Mouse (Mus musculus): ENCODE data around the gene B4galt5. TPM values are rescaled to one million over a fixed set of nuclear protein-coding genes. Genes with fewer than 3 reads are reported as not detected.
A peak's percentile ranks its signal among the peaks of the same experiment; 100 is the strongest.

Gene B4galt5
- polyA plus RNA-seq, 1 experiment from 2014 or later, result 10.1 TPM

GRCm38 (mm10) chr2:167309286-167309685 lies 39.7 kb downstream of the B4galt5 start:
- ATAC-seq (ENCODE audit: insufficient number of reproducible peaks, insufficient read depth, low FRiP score, low read depth), result no peak
- Histone ChIP-seq H3K4me1 (ENCODE audit: control insufficient read depth, insufficient read depth, low read length) (peaks cover 21% of the 10 kb centered on the region), H3K27me3 (ENCODE audit: control insufficient read depth, insufficient read depth, low read length) (no peaks in the 10 kb centered on the region), H3K4me3 (ENCODE audit: low read depth, low read length) (no peak overlapping the region), H3K9ac (replicated peaks; ENCODE audit: low read depth, low read length) (no peak overlapping the region), H3K4me2 (replicated peaks; ENCODE audit: low read depth, low read length) (no peak overlapping the region), H3K36me3 (ENCODE audit: control insufficient read depth, insufficient read depth, low read length) (peaks cover 9% of the 10 kb centered on the region; the same call in 1 of the 2 replicates), H3K27ac (ENCODE audit: low read length) (no peak overlapping the region), H3K9me3 (ENCODE audit: control insufficient read depth, low read depth, low read length) (no peaks in the 10 kb centered on the region)
- WGBS, result 86% methylated on average over 12 of the region's 12 CpGs

GRCm38 (mm10) chr2:167307716-167308115 lies 41.3 kb downstream of the B4galt5 start:
- no peak overlapping the region; the same call in 1 of the 2 replicates for H3K9ac ChIP-seq (replicated peaks; ENCODE audit: low read depth, low read length)

DNA sequence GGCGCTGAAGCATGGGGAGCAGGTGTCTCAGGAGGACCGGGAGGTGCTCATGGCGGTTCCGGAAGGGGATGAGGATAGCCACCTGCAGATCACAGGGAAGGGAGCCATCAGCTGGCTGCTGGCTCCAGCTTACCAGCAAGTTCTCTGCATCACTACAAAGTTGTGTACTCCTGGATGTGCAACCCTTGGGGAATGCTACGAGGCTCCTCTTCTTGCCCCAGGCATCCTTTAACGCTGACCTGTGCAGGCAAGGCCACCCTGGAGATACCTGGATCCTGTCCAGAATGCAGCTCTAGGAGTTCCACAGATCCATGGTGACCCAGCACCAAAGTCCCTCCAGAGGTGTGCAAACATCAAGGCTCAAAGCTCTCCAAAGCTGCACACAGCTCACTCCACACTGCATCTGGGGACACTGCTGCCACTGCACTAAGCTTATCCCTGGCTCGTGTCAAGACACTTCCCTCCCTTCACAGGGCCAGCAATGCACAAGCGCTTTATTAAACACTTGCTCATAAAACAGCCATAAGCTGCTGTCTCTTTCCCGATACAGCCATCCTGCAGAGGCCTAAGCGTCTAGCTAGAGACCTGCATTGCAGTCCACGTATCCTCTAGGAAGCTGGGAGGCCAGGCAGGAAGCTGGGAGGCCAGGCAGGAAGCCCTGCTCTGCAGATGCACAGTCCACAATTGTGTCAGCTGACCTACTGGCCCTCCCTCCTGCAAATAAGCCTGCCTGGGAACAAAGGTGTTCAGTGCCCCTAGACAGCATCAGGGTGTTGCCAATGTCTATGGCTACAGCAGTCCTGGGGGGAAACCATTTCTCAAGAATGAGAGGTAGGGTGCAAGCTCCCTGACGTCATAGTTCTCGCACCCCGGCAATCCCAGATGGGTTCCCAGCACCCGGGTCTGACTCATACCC lies 42.1 kb downstream of the B4galt5 start:
- peak; percentile 46; the same call in 1 of the 2 replicates for ATAC-seq (ENCODE audit: insufficient number of reproducible peaks, insufficient read depth, low FRiP score, low read depth)
- H3K4me1 ChIP-seq (ENCODE audit: control insufficient read depth, insufficient read depth, low read length), result peaks cover 13% of the 10 kb centered on the region
- no peak overlapping the region for H3K4me3 ChIP-seq (ENCODE audit: low read depth, low read length)
- no peak overlapping the region for H3K9ac ChIP-seq (replicated peaks; ENCODE audit: low read depth, low read length)
- H3K27me3 ChIP-seq (ENCODE audit: control insufficient read depth, insufficient read depth, low read length), result no peaks in the 10 kb centered on the region
- H3K36me3 ChIP-seq (ENCODE audit: control insufficient read depth, insufficient read depth, low read length), result peaks cover 12% of the 10 kb centered on the region
- peak overlapping the region; percentile 56; the same call in 1 of the 2 replicates for H3K27ac ChIP-seq (ENCODE audit: low read length)
- peak overlapping the region; percentile 26 for H3K4me2 ChIP-seq (replicated peaks; ENCODE audit: low read depth, low read length)
- no peaks in the 10 kb centered on the region for H3K9me3 ChIP-seq (ENCODE audit: control insufficient read depth, low read depth, low read length)
- 79% methylated on average over 15 of the region's 15 CpGs for WGBS

More at GRCm38 (mm10) chr2:167307716-167308115, 41.3 kb downstream of the B4galt5 start:
- ATAC-seq (ENCODE audit: insufficient number of reproducible peaks, insufficient read depth, low FRiP score, low read depth), result no peak
- Histone ChIP-seq H3K9me3 (ENCODE audit: control insufficient read depth, low read depth, low read length) (no peaks in the 10 kb centered on the region), H3K27ac (ENCODE audit: low read length) (peak overlapping the region; percentile 56; the same call in 1 of the 2 replicates), H3K27me3 (ENCODE audit: control insufficient read depth, insufficient read depth, low read length) (no peaks in the 10 kb centered on the region), H3K4me2 (replicated peaks; ENCODE audit: low read depth, low read length) (peak overlapping the region; percentile 26), H3K4me1 (ENCODE audit: control insufficient read depth, insufficient read depth, low read length) (peaks cover 13% of the 10 kb centered on the region), H3K4me3 (ENCODE audit: low read depth, low read length) (peak overlapping the region; percentile 10; the same call in 1 of the 2 replicates), H3K36me3 (ENCODE audit: control insufficient read depth, insufficient read depth, low read length) (peaks cover 10% of the 10 kb centered on the region; the same call in 1 of the 2 replicates)
- 41% methylated on average over 12 of the region's 12 CpGs for WGBS

DNA sequence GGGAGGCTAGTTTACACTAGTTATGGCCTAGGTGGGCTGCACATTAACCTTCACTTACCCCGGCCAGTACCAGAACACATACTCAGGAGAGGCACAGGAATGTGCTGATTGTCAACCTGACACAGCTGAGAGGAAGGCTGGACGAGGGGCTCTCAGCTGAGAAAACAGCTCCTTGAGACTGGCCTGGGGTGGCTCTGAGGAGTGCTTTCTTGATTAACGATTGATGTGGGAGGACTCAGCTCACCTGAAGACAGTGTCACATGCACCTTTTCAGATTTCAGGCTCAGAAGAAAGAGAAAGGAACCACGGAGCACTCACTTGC lies 42.7 kb downstream of the B4galt5 start:
- no peak for ATAC-seq (ENCODE audit: insufficient number of reproducible peaks, insufficient read depth, low FRiP score, low read depth)
- no peak overlapping the region for H3K27ac ChIP-seq (ENCODE audit: low read length)
- WGBS, result 68% methylated on average over 4 of the region's 4 CpGs
- H3K4me1 ChIP-seq (ENCODE audit: control insufficient read depth, insufficient read depth, low read length), result peaks cover 13% of the 10 kb centered on the region
- H3K27me3 ChIP-seq (ENCODE audit: control insufficient read depth, insufficient read depth, low read length), result no peaks in the 10 kb centered on the region
- H3K9me3 ChIP-seq (ENCODE audit: control insufficient read depth, low read depth, low read length), result no peaks in the 10 kb centered on the region
- no peak overlapping the region for H3K4me3 ChIP-seq (ENCODE audit: low read depth, low read length)
- H3K36me3 ChIP-seq (ENCODE audit: control insufficient read depth, insufficient read depth, low read length), result peaks cover 12% of the 10 kb centered on the region
- no peak overlapping the region for H3K9ac ChIP-seq (replicated peaks; ENCODE audit: low read depth, low read length)
- no peak overlapping the region for H3K4me2 ChIP-seq (replicated peaks; ENCODE audit: low read depth, low read length)

DNA sequence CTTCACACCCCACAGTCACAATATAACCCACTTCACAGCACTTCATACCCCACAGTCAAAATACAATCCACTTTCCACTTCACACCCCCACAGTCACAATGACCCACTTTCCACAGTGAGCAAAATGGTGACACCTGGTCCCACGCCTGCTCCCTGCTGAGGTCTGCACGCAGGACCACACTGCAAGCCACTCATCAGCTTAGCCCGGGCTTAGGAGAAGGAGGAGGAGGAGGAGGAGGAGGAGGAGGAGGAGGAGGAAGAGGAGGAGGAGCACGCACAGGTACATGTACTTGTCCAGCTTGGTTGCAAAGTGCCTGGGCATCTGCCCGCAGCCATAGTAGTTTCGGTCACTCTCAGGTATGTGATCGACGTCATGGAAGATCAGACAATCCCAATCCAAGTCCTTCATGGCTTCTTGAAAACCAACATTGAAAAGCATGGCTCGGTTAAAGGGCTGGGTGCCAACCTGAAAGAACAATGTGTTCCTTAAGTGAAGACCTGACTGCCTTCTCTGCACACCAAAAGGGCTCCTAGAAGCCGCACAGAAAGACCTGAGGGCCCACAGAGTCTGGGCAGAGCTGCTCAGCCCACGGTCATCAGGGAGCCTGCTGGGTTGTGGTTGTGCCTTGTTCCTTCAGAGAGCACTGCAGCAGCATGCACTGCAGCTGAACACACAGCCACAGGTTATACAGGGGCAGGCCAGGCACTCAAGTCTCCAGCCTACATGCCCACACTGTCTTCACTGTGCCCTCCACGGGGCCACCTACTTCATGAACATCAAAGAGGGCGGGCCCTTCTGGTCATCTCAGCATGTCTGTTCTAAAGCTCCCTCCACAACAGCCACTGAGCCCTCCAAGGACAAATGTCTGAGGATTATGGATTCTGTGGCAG lies 43.4 kb downstream of the B4galt5 start:
- Histone ChIP-seq H3K9ac (replicated peaks; ENCODE audit: low read depth, low read length) (no peak overlapping the region), H3K27ac (ENCODE audit: low read length) (no peak overlapping the region), H3K4me1 (ENCODE audit: control insufficient read depth, insufficient read depth, low read length) (peaks cover 13% of the 10 kb centered on the region), H3K9me3 (ENCODE audit: control insufficient read depth, low read depth, low read length) (no peaks in the 10 kb centered on the region), H3K36me3 (ENCODE audit: control insufficient read depth, insufficient read depth, low read length) (peaks cover 12% of the 10 kb centered on the region), H3K27me3 (ENCODE audit: control insufficient read depth, insufficient read depth, low read length) (no peaks in the 10 kb centered on the region), H3K4me3 (ENCODE audit: low read depth, low read length) (no peak overlapping the region), H3K4me2 (replicated peaks; ENCODE audit: low read depth, low read length) (no peak overlapping the region)
- ATAC-seq (ENCODE audit: insufficient number of reproducible peaks, insufficient read depth, low FRiP score, low read depth), result no peak
- 93% methylated on average over 12 of the region's 13 CpGs for WGBS

- H3K27me3 ChIP-seq (ENCODE audit: control insufficient read depth, insufficient read depth, low read length), result no peaks in the 10 kb centered on the region
- H3K36me3 ChIP-seq (ENCODE audit: control insufficient read depth, insufficient read depth, low read length), result peaks cover 12% of the 10 kb centered on the region
Observed at GRCm38 (mm10) chr2:167304651-167305381, 44.2 kb downstream of the B4galt5 start.

GRCm38 (mm10) chr2:167303806-167304205 lies 45.2 kb downstream of the B4galt5 start:
- no peak overlapping the region for H3K4me2 ChIP-seq (replicated peaks; ENCODE audit: low read depth, low read length)
- WGBS, result 91% methylated on average over 6 of the region's 6 CpGs
- H3K4me3 ChIP-seq (ENCODE audit: low read depth, low read length), result no peak overlapping the region
- peaks cover 12% of the 10 kb centered on the region for H3K36me3 ChIP-seq (ENCODE audit: control insufficient read depth, insufficient read depth, low read length)
- no peaks in the 10 kb centered on the region for H3K27me3 ChIP-seq (ENCODE audit: control insufficient read depth, insufficient read depth, low read length)
- no peak overlapping the region for H3K27ac ChIP-seq (ENCODE audit: low read length)
- peaks cover 17% of the 10 kb centered on the region for H3K4me1 ChIP-seq (ENCODE audit: control insufficient read depth, insufficient read depth, low read length)
- no peaks in the 10 kb centered on the region for H3K9me3 ChIP-seq (ENCODE audit: control insufficient read depth, low read depth, low read length)
- H3K9ac ChIP-seq (replicated peaks; ENCODE audit: low read depth, low read length), result no peak overlapping the region
- ATAC-seq (ENCODE audit: insufficient number of reproducible peaks, insufficient read depth, low FRiP score, low read depth), result no peak

More at GRCm38 (mm10) chr2:167304651-167305381, 44.2 kb downstream of the B4galt5 start:
- H3K4me1 ChIP-seq (ENCODE audit: control insufficient read depth, insufficient read depth, low read length), result peaks cover 13% of the 10 kb centered on the region
- H3K9ac ChIP-seq (replicated peaks; ENCODE audit: low read depth, low read length), result no peak overlapping the region
- no peak overlapping the region for H3K27ac ChIP-seq (ENCODE audit: low read length)
- no peak overlapping the region for H3K4me2 ChIP-seq (replicated peaks; ENCODE audit: low read depth, low read length)
- 83% methylated on average over 16 of the region's 16 CpGs for WGBS
- H3K9me3 ChIP-seq (ENCODE audit: control insufficient read depth, low read depth, low read length), result no peaks in the 10 kb centered on the region
- no peak overlapping the region for H3K4me3 ChIP-seq (ENCODE audit: low read depth, low read length)
- no peak for ATAC-seq (ENCODE audit: insufficient number of reproducible peaks, insufficient read depth, low FRiP score, low read depth)

DNA sequence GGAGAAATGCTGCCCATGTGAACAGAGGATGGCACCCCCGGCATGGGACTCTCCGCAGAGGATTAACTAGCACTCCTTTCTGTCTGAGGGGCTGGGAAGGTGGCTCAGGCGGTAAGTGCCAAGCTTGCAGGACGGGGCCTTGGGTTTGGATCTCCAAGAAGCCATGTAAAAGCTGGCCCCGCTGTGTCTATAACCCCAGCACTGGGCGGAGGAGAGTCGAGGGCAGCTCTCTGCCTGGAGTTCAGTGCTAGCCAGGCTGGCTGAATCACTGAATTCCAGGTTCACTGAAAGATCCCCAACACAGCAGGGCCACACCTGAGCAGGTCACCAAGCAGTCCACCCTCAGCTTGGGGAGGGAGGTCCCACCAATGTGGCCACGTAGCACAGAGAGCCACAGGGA lies 45.8 kb downstream of the B4galt5 start:
- Histone ChIP-seq H3K4me3 (ENCODE audit: low read depth, low read length) (no peak overlapping the region), H3K27ac (ENCODE audit: low read length) (no peak overlapping the region), H3K4me1 (ENCODE audit: control insufficient read depth, insufficient read depth, low read length) (peaks cover 19% of the 10 kb centered on the region), H3K36me3 (ENCODE audit: control insufficient read depth, insufficient read depth, low read length) (peaks cover 12% of the 10 kb centered on the region), H3K27me3 (ENCODE audit: control insufficient read depth, insufficient read depth, low read length) (no peaks in the 10 kb centered on the region), H3K4me2 (replicated peaks; ENCODE audit: low read depth, low read length) (no peak overlapping the region), H3K9ac (replicated peaks; ENCODE audit: low read depth, low read length) (no peak overlapping the region), H3K9me3 (ENCODE audit: control insufficient read depth, low read depth, low read length) (no peaks in the 10 kb centered on the region)
- 79% methylated on average over 8 of the region's 8 CpGs for WGBS
- no peak for ATAC-seq (ENCODE audit: insufficient number of reproducible peaks, insufficient read depth, low FRiP score, low read depth)
